Mouse (Mus musculus): ENCODE results near the gene Zfp777.

Zfp777 gene

DNA sequence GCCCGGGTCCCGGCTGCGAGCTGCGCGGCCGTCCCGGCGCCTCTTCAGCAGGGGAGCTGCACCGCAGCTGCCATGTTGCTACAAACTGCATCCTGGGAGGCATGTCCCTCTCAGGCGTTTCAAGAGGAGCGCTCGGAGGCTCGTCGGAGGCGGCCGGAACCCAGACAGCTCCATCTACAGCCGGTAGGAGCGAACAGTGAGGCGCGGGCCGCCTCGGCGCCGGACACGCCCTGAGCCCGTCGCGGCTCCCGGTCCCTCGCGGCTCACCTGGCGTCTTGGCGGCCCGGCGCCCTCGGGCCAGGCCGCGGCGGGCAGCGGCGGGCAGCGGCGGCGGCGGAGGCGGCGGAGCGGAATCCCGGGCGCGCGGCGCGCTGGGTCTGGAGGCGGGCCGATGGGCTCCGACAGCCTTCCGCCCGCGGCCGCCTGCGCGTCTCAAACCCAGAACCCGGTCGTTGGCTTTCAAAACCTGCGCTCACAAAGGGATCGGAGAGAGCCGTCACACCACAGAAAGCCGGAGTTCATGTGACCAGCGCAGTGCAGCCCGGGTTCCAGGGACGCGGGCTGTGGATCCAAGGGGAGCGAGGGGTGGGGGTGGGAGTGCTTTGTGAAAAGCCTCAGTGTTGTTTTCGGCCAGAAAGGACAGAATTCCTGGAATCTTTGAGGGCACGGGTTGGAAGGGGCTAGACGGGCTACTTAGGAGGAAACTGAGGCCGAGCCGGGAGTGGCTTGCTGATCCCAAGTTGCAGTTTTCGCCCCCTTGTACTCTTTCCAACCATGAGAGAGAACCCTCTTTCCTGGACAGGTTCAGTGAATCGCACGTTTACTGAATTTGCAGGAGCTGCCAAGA is at the start of gene Zfp777:
TSS of gene Zfp777 (minus strand) at position 486 of the 847 bp plus-strand sequence.
- DNase-seq = peak; percentile 88

DNA sequence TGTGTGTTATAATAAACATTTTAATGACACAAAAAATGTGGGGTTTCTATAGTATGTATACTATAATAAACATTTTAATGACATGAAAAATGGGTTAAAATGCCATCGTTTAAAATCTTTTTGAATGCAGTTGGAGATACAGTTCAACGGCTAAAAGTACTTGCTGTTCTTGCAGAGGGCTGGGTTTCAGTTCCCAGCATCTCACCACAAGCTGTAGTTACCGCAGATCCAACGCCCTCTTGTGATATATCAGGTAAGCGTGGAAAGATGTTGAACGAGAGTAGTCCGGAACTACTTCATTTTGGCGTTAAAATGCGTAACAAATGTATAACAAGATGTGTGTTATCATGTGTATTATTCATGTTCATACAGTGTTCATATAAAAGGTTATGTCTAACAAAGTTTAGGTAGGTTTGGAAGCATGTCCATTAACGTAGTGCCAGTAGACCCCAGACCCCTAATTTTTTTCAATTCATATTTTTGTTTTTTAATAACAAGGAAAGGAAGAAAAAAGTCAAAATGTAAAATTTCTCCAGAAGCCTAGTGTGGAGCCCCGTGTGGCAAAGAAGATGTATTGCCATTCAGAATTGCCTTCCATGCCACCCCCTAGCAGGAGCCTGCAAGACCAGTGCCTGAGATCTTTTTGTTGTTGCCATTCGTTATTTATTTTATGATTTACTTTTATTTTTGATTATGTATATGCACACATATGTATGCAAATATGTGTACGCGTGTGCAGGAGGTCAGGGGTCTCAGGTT is 38.4 kb upstream of the Zfp777 start:
- DNase-seq = peak; percentile 9

DNA sequence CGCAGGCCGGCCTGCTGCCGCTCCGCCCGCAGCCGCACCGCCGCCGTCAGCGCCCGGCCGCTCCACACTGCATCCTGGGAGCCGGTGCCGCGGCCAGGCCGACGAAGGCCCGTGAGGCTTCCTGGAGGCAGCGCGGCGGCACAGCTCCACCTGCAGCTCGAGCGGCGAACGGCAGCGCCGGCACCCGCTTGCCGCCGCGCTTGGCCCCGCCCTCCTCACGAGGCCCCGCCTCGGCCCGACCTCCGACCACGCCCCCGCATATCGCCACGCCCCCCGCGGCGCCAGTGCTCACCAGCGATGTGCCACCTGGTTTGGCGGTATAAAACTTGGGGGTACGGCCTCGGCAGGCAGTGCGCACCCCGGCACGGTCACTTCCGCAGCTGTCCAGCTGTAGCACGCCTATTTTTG is 37.8 kb upstream of the Zfp777 start, which contains the start of gene Zfp746:
TSS of gene Zfp746 (minus strand) at position 123 of the 408 bp plus-strand sequence.
- DNase-seq = peak; percentile 93

DNA sequence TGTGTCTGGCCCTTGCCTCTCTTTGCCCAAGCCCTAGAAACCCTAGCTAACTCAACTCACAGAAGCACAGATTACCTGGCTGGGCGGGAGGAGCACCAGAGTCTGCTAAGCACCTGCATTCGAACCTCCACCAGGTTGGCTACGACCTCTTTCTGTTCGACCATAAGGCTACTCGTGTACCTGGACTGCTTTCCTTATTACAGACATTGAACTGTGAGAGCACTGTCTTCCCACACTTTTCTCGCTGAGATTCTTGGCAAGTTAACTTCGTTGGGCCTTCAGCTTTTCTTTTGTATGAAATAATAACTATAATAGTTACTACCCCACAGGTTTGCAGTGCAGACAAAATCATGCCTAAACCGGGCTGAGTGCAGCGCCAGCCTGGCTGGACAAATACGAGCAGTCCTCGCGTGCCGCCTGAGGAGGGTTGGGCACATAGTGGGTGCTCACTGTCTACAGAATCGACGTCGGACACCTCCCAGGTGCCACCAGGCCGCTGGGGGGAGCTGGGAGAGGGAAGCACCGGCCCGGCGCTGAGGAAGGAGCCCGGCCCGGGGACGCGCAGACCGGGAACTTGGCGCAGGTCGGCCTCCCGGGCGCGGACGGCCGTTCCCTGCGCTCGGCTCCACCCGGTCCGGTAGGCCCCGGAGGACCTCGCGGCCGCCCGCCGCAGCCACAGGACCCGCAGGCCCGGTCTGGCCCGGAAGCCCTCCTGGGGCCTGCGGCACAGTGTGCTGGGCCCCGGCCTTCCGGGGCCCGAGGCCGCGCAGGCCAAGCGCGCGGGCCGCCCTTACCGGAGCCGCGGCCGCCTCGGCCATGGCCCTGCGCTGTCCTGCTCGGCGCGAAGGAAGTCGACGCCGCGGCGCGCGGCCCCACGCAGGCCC is 37.1 kb upstream of the Zfp777 start:
- peak; percentile 74 for DNase-seq

DNA sequence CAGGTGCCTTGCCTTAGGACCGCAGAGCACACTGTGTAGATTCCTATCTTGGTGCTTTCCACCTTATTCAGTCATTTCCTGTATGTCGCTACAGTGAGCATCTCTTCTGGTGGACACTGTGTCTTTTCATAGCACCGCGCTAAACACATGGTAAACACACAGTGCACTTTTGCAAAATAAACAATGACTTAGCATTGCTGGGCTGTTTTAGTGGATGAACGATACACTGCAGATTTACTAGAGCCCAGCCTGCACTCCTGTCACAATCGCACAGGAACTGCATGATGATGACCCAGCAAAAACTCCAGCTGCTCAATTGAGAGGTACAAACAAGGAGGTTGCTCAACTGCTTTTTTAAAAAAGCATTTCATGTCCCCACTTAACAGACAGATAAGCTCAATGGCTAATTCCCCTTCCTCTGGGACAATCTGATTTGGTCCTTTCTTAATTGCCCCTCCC is 35.1 kb upstream of the Zfp777 start:
- DNase-seq = no peak

DNA sequence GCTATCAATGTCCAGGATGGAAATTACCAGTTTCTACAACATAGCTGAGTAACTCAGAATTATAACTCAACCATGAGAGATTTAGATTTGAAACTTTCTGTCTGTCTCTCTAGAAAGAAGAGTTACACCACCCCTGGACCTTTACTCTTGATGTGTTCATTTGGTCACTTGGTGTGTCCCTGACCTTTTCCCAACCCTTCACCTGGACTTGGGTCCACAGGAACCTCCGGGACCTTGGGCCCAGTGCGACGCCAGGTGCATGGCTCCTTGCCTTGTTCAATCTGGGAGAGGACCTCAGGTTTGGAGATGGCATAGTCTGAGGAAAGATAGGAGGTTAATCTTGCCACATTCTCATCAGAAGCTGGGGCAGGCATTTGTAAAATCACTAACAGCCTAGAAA is 33.2 kb upstream of the Zfp777 start:
- DNase-seq = no peak

DNA sequence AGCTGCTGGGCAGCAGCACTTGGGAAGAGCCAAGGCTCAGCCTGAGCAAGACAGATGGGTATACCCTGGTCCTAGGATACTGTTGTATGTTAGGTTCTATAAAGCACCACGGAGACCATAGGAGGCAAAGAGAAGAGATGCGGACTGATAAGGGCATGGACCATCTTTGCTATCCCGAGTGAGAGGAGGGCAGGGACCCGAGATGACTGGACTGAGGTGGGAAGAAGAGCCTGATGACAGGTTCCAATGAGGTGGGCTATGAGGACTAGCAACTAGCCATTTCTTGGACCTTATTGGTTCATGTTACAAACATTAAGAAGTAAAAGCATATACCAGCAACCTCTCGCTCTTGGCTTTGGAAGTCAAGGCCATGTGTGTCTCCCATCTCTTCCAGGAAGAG is 32.3 kb upstream of the Zfp777 start:
- no peak for DNase-seq

DNA sequence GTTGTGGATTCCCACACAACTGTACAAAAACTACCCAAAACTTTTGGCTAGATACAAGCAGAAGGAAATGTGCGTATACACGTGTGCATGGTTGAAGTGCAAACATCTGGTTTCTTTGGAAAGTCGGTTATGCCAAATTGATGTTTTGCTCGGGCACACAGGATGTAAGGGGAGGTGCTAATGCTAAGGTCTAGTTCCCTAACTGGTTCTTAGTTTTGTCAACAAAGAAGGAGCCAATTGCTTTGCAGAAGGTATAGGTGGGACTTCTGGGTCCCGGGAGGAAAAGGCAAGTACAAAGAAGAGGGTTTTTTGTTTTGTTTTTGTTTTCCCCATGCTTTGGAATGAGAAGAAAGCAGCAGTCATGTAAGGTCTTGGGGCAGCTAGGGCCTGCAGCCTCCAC is 24.6 kb upstream of the Zfp777 start:
- DNase-seq = no peak

DNA sequence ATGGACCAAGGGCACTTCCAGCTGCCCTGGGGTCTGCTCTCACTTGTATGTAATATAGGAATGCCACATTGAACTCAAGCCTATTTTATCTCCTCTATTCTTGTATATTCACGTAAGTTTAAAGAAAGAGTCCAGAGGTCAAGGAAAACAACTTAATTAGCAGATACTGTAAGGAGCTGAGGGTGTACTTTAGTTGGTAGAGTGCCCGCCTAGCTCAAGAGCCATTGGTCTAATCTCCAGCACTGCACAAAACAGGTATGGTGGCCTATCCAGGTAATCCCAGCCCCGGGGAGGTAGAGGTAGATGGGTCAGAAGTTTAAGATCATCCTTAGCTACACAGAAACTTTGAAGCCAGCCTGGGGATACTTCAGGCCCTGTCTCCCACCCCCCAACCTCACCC is 18.8 kb upstream of the Zfp777 start:
- no peak for DNase-seq

DNA sequence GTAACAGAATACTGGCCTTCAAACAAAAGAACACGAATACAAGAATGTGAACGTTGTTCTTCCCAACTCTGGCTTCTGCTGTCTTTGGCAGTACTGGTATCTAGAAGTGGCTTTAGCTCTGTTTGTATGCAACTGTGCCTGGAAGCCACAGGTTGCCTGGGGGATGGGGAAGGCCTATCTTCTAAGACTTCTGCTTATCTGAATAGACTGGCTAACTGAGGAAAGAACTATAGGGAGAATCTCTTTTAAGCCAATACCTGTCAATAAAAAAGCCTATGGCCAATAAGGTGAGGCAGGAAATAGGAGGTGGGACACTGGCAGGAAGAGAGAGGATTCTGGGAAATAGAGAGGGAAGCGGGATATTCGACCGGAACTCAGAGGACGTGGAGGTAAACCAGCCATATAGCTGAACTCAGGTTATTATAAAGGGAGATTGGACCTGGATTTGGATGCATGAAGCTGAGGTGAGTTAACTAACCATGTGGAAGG is 16.9 kb upstream of the Zfp777 start:
- no peak for DNase-seq

DNA sequence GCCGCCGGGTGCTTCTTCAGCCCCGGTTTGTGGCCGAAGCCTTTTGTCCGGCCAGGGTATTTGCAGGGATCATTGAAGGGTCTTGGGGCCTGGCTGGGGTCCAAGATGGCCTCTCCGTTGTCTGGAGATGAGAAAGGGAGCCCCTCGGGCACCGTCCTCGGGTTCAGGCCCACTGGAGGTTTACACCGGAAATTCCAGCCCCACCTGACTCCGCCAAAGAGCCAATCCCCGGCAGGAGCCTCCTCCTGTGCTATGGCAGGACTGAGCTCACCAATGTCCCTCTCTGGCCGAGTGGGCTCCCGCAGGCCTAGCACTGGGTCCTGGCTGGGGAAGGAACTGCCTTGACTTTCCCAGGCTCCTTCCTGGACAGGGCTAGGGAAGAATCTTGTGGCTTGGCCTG is 15.7 kb upstream of the Zfp777 start:
- DNase-seq = no peak

DNA sequence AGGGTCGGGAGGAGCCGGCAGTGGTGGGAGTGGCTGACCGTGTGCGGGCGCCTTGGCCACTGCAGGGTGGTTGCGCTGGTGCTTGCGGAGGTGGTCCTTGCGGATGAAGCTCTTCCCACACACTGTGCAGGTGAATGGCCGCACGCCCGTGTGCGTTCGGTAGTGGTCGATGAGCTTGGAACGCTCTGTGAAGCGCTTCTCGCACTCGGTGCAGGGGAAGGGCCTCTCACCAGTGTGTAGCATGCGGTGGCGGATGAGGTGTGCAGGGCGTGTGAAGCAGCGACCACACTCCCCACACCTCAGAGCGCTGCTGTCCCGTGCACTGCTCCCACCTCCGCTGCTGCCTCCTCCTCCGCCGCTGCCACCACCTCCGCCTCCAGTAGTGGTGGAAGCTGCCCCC is 15.2 kb upstream of the Zfp777 start:
- no peak for DNase-seq

DNA sequence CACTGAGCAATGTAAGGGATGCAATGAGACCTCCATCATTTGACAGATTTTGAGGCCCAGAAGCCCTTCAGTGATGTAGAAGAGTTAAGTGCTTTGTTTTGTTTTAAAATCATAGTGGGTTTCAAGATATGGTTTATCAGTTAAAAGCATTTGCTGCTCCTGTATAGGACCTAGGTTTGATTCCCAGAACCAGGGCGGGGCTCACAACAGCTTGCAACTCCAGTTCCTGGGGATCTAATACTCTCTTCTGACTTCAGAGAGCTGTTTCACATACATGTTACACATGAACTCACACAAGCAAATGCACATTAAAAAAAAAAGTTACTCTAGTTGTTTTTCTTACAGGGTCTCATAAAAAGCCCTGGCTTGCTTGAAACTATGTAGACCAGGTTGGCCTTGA is 12.2 kb upstream of the Zfp777 start:
- DNase-seq = no peak

DNA sequence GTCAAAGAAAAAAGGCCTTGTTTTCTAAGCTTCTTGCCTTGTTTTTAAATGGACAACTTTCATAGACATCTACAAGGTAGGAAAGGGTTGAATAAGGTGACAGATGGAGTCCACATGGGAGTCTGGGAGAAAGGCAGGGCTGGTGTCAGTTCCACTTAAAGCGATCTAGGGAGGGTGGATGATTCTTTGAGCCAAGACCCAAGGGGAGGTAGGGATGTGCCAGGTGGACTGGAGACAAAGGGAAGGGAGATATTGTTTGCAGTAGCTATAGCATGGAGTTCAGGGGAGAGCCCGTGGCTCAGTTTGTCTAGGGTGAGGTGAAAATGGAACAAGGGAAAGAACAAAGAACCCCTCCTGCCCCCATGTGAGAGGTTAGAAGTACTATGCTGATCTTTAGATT is 11.7 kb upstream of the Zfp777 start:
- no peak for DNase-seq

DNA sequence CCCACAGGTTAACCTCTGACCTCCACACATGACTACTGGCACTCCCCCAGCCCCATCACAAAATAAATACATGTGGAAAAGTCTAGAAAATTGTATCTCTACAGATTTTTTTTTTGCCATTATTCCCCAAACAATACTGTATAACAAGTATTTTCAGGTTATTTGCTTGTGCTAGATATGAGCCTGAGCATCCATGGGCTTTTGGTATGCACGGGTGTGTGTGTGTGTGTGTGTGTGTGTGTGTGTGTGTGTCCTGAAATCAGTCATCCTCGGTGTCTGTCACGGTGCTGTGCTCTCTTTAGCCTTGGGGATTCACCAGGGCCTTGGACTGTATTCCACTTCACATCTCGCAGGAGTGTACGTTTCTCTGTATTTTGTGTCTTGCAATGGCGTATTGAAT is 3.4 kb upstream of the Zfp777 start:
- no peak for DNase-seq

DNA sequence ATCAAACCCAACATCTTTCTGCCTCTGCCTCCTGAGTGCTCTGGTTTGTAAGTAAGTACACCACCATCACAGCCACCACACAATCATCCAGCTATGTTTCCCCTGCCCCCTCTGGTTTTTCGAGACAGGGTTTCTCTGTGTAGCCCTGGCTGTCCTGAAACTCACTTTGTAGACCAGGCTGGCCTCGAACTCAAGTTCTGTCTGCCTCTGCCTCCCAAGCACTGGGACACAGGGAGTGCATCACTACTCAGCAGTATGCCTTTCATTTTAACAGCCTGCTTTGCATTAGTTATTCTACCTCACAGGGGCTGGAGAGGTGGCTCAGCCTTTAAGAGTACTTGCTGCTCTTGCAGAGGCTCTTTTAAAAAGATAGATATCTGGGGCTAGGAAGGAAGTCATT is 3.0 kb upstream of the Zfp777 start:
- no peak for DNase-seq

DNA sequence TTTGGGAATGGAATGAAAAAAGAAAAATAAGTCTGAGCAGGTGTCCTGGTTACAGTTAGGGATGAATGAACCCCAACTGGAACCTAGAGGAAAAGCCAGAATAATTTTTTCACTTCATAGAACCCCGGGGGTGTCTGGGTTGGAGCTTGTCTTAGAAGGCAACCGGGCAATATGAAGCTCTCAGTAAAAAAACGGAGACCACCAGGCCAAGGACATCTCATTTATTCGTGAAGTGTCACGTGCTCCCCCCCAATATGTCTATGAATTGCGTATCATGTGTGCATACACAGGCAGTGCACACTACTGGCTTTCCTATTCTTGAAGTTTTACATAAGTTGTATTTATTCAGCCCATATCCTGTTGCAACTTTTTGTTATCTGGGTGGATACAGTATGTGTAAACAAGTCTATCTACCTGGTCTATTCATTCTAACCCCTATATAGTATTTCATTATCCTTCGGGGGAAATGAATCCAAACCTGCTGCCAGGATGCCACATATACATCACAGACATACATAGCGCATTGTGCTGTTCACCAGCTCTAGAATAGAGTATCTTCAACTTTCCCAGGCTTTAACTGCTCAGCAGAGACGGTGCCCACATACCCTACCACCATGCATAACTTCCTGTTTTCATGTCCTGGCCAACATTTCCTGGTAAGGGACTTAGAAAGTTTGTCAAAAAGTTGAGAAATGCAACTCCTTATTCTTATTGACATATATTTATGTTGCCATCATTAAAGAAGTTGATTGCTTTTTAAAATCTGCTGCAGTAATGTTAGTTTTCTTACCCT is 758 bp upstream of the Zfp777 start:
- no peak for DNase-seq

DNA sequence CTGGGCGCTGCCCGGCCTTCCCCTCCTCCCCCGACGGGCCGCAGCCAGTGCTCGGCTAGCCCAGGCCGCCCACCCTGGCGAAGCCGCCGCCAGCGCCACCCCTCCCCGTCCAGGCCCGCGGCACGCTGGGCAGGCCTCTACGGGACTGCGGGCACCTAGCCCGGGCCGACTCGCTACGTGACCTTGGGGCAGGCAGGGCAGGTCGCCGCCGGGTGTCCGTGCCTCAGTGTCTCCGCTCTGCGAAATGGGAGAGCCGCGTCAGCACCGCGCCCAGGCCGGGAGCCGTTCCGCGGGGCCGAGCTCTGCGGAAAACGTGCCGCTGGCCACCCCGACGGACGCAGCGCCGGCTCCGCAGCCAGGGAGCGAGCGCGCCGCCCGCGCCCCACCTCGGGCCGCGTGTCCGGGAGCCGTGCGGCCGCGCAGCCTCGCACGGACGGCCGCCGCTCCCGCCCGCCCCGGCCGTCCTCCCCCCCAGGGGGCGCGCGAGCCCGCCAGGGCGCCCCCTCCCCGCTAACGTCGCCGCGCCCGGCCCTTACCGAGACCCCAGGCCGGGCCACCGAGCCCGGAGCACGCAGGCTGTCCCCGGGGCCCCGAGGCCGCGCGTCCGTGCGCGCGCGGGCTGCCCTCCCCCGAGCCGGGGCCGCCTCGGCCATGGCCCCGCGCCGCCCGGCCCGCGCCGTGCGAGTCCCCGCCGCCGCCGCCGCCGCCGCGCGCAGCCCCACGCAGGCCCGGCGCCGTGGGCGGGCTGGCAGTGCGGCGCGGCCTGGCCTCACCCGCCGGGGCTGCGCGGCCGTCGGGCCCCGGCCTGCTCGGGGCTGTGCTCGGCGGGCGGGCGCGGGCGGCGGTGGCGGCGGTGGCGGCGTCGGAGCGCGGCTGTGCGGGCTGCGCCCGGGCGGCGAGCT is 1.0 kb downstream of the Zfp777 start:
- peak; percentile 71 for DNase-seq

DNA sequence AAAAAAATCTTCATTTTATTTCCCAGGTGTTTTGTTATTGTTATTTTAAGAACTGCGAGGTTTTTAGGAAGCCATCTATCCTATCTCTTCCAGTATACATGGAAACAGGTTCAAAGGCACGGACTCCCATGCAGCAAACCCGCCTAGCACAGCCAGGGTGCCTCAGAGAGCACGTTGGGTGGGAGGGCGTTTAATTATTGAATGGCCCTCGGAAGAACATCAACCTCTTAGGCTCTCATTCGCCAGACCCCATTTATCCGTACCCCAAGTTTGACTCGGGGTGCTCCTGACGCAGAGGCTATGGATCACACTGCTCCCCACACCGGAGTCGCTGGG is 1.6 kb downstream of the Zfp777 start:
- DNase-seq = peak; percentile 48

DNA sequence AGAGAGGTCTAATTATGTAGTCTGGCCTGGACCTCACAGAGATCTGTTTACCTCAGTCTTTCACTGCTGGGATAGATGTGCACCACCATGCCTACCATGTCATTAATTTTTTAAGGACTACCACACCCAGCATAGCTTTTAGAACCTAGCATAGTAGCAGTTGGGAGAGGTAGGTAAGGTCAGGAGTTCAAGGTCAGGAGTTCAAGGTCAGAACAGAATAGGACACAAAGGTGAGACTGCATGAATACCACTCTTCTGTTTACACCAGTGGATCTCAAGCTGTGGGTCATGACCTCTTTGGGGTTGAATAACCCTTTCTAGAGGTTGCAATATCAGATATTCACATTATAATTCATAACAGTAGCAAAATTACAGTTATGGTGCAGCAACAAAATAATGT is 16.1 kb downstream of the Zfp777 start:
- DNase-seq = no peak

Data from embryo, embryonic 11 days (tissue).